Comparison of ENCODE assay signal across 27 mouse cellular contexts in genomic region chr9:110247049-110247448, GRCm38 (mm10). TPM values are rescaled to one million over a fixed set of nuclear protein-coding genes. Genes with fewer than 3 reads are reported as not detected.
DNase-seq lines count a peak whose midpoint lies in the region; ATAC-seq and TF ChIP-seq lines count a peak whose summit lies in the region.
"Had no signal": no experiment of that assay in that cellular context is flagged by ENCODE, and none has a peak within 500 bp of the region (broad histone marks: within the 10 kb centered on the region; RNA-seq: fewer than 3 reads in every experiment).

No protein-coding gene starts in this region.

- DNase-seq in cerebellum, adult 11-12 months: peak; percentile 51
- DNase-seq in cerebellum, adult 18-20 months: no peak
- DNase-seq in hindbrain, embryonic 11.5 days (ENCODE audit: low spot score): no peak
- no peak for DNase-seq in midbrain, postnatal 0 days (ENCODE audit: low spot score)
- no peak for DNase-seq in kidney, postnatal 14 days
- DNase-seq in heart, postnatal 10 days: no peak
- DNase-seq: adrenal gland, postnatal 10 days; cerebellum, adult 8-10 months; gastrocnemius, adult 2 months; heart, postnatal 36 days; layer of hippocampus, postnatal 36 days; retina, postnatal 1 day had no signal

- ATAC-seq in hindbrain, embryonic 13.5 days (ENCODE audit: low FRiP score): no peak
- ATAC-seq in hindbrain, embryonic 11.5 days (ENCODE audit: low FRiP score): no peak
- no peak for ATAC-seq in hindbrain, embryonic 15.5 days (ENCODE audit: low FRiP score, low read depth)
- no peak for ATAC-seq in midbrain, postnatal 0 days (ENCODE audit: low FRiP score)
- ATAC-seq: activated CD4-positive, CD25-positive, alpha-beta regulatory T cell, adult 4 months; CD4-positive, CD25-positive, alpha-beta regulatory T cell, adult 4 months; lung, postnatal 0 days had no signal

- TF ChIP-seq CTCF in midbrain, postnatal 0 days (IDR thresholded peaks at IDR 0.05): no peak

- WGBS in hindbrain, embryonic 13.5 days: 85% methylated on average over 10 of the region's 10 CpGs
- WGBS in hindbrain, embryonic 11.5 days: 86% methylated on average over 10 of the region's 10 CpGs
- 89% methylated on average over 10 of the region's 10 CpGs for WGBS in hindbrain, embryonic 15.5 days
- whole genome bisulfite sequencing in midbrain, postnatal 0 days: 89% methylated on average over 10 of the region's 10 CpGs

- no peak overlapping the region; the same call in 1 of the 2 replicates for H3K9ac ChIP-seq in hindbrain, embryonic 13.5 days
- no peak overlapping the region for H3K9ac ChIP-seq in hindbrain, embryonic 11.5 days (ENCODE audit: low read depth, low read length)
- H3K9ac ChIP-seq in hindbrain, embryonic 15.5 days: no peak overlapping the region
- H3K9ac ChIP-seq in midbrain, postnatal 0 days (replicated peaks; ENCODE audit: low read length, poor library complexity, severe bottlenecking): peak overlapping the region; percentile 97; the same call in 1 of the 2 replicates
- H3K9ac ChIP-seq: embryonic facial prominence, embryonic 12.5 days; kidney, embryonic 15.5 days; limb, embryonic 15.5 days; liver, embryonic 15.5 days had no signal

- peak overlapping the region; percentile 5; the same call in 1 of the 2 replicates for H3K4me3 ChIP-seq in hindbrain, embryonic 13.5 days
- no peak overlapping the region for H3K4me3 ChIP-seq in hindbrain, embryonic 11.5 days (ENCODE audit: low read depth, low read length)
- no peak overlapping the region for H3K4me3 ChIP-seq in hindbrain, embryonic 15.5 days
- H3K4me3 ChIP-seq in midbrain, postnatal 0 days (ENCODE audit: low read depth, low read length): no peak overlapping the region
- H3K4me3 ChIP-seq: erythroblast, embryonic 14.5 days; heart, embryonic 12.5 days; intestine, embryonic 15.5 days; liver, embryonic 15.5 days had no signal

- peaks cover 20% of the 10 kb centered on the region for H3K36me3 ChIP-seq in hindbrain, embryonic 13.5 days
- no peaks in the 10 kb centered on the region for H3K36me3 ChIP-seq in hindbrain, embryonic 11.5 days (ENCODE audit: control insufficient read depth, insufficient read depth, low read length)
- 0 out of 2 replicates have a peak, but pooled peaks cover 4% of the 10 kb centered on the region for H3K36me3 ChIP-seq in hindbrain, embryonic 15.5 days
- peaks cover 12% of the 10 kb centered on the region; the same call in 1 of the 2 replicates for H3K36me3 ChIP-seq in midbrain, postnatal 0 days (ENCODE audit: insufficient read depth, low read length)
- H3K36me3 ChIP-seq: embryonic facial prominence, embryonic 12.5 days; heart, embryonic 12.5 days; intestine, embryonic 15.5 days; kidney, embryonic 15.5 days; liver, embryonic 15.5 days had no signal

- 0 out of 2 replicates have a peak overlapping the region, but pooled peaks have one; percentile 8 for H3K27ac ChIP-seq in hindbrain, embryonic 13.5 days
- no peak overlapping the region for H3K27ac ChIP-seq in hindbrain, embryonic 11.5 days (ENCODE audit: low read depth, low read length)
- no peak overlapping the region for H3K27ac ChIP-seq in hindbrain, embryonic 15.5 days (replicated peaks)
- H3K27ac ChIP-seq in midbrain, postnatal 0 days (ENCODE audit: low read depth, low read length): peak overlapping the region; percentile 12; the same call in 1 of the 2 replicates
- H3K27ac ChIP-seq: embryonic facial prominence, embryonic 12.5 days; gastrocnemius, adult 2 months; intestine, embryonic 15.5 days; kidney, embryonic 15.5 days; limb, embryonic 15.5 days; liver, embryonic 15.5 days; stomach, postnatal 0 days had no signal

- no peaks in the 10 kb centered on the region for H3K27me3 ChIP-seq in hindbrain, embryonic 13.5 days
- no peaks in the 10 kb centered on the region; the same call in 1 of the 2 replicates for H3K27me3 ChIP-seq in hindbrain, embryonic 11.5 days (ENCODE audit: control insufficient read depth, insufficient read depth, low read length)
- no peaks in the 10 kb centered on the region for H3K27me3 ChIP-seq in hindbrain, embryonic 15.5 days
- H3K27me3 ChIP-seq in midbrain, postnatal 0 days (ENCODE audit: insufficient read depth, low read length): no peaks in the 10 kb centered on the region

- peaks cover 57% of the 10 kb centered on the region for H3K4me1 ChIP-seq in hindbrain, embryonic 13.5 days (replicated peaks)
- peaks cover 19% of the 10 kb centered on the region for H3K4me1 ChIP-seq in hindbrain, embryonic 11.5 days (replicated peaks; ENCODE audit: control insufficient read depth, insufficient read depth, low read length)
- H3K4me1 ChIP-seq in hindbrain, embryonic 15.5 days (replicated peaks): peaks cover 60% of the 10 kb centered on the region
- peaks cover 28% of the 10 kb centered on the region for H3K4me1 ChIP-seq in midbrain, postnatal 0 days (ENCODE audit: insufficient read depth, low read length)

- no peaks in the 10 kb centered on the region for H3K9me3 ChIP-seq in hindbrain, embryonic 13.5 days
- H3K9me3 ChIP-seq in hindbrain, embryonic 11.5 days (ENCODE audit: control insufficient read depth, low read length): no peaks in the 10 kb centered on the region
- H3K9me3 ChIP-seq in hindbrain, embryonic 15.5 days: no peaks in the 10 kb centered on the region
- H3K9me3 ChIP-seq in midbrain, postnatal 0 days (ENCODE audit: low read length): no peaks in the 10 kb centered on the region
- H3K9me3 ChIP-seq: embryonic facial prominence, embryonic 12.5 days; G1E; heart, embryonic 12.5 days; intestine, embryonic 15.5 days; kidney, embryonic 15.5 days; limb, embryonic 15.5 days; liver, embryonic 15.5 days had no signal

- H3K4me2 ChIP-seq in hindbrain, embryonic 13.5 days: peak overlapping the region; percentile 94
- no peak overlapping the region for H3K4me2 ChIP-seq in hindbrain, embryonic 11.5 days (replicated peaks; ENCODE audit: low read depth, low read length)
- H3K4me2 ChIP-seq in hindbrain, embryonic 15.5 days: peak overlapping the region; percentile 66
- H3K4me2 ChIP-seq in midbrain, postnatal 0 days (ENCODE audit: low read depth, low read length, poor library complexity, severe bottlenecking): peak overlapping the region; percentile 88; the same call in 1 of the 2 replicates

- intact Hi-C loops in heart, postnatal 10 days (cut with DNase I): no loop called here

RNA-seq across cellular contexts. Expression of gene Cspg5, which starts 3.5 kb away (rescaled TPM):
- 71.6 and 72.6 TPM in 2 replicates for polyA plus RNA-seq in hindbrain, embryonic 13.5 days (2015; fragmentation: Nextera tagmentation; extraction: Ambion mirVana)
- polyA plus RNA-seq in hindbrain, embryonic 11.5 days (2014; fragmentation: Nextera tagmentation; extraction: Ambion mirVana): 12.6 and 15.0 TPM in 2 replicates
- polyA plus RNA-seq in hindbrain, embryonic 15.5 days (2015; fragmentation: Nextera tagmentation; extraction: Ambion mirVana): 181 and 199 TPM in 2 replicates
- total RNA-seq in midbrain, postnatal 0 days (2014; rRNA removed): 456 and 504 TPM in 2 replicates
- polyA plus RNA-seq in midbrain, postnatal 0 days (2015; fragmentation: Nextera tagmentation; extraction: Ambion mirVana): 325 and 340 TPM in 2 replicates
- under 1 TPM; 0.43 to 0.55 TPM for total RNA-seq in heart, postnatal 10 days (2021)
- total RNA-seq: monocyte, adult 5-6 weeks had no signal

RNA-seq across cellular contexts. Expression of gene Elp6, which starts 57.9 kb away (rescaled TPM):
- 44.6 and 48.7 TPM in 2 replicates for polyA plus RNA-seq in hindbrain, embryonic 13.5 days (2015; fragmentation: Nextera tagmentation; extraction: Ambion mirVana)
- polyA plus RNA-seq in hindbrain, embryonic 11.5 days (2014; fragmentation: Nextera tagmentation; extraction: Ambion mirVana): 35.1 and 41.9 TPM in 2 replicates
- 41.8 and 42.1 TPM in 2 replicates for polyA plus RNA-seq in hindbrain, embryonic 15.5 days (2015; fragmentation: Nextera tagmentation; extraction: Ambion mirVana)
- total RNA-seq in midbrain, postnatal 0 days (2014; rRNA removed): 28.8 and 35.5 TPM in 2 replicates
- polyA plus RNA-seq in midbrain, postnatal 0 days (2015; fragmentation: Nextera tagmentation; extraction: Ambion mirVana): 30.5 and 34.8 TPM in 2 replicates
- 1 to 10 TPM; 4.5 to 4.7 TPM for total RNA-seq in heart, postnatal 10 days (2021)

Comparison
In these comparisons a context has a peak if more than half of its experiments do, and no peak if none do; other contexts are left out.
1. H3K27ac ChIP-seq: peak in hindbrain, embryonic 13.5 days (single experiment) and midbrain, postnatal 0 days (single experiment); none in hindbrain, embryonic 11.5 days (single experiment) and hindbrain, embryonic 15.5 days (single experiment).